Mouse (Mus musculus): ENCODE results near the gene Gm17359. TPM values are rescaled to one million over a fixed set of nuclear protein-coding genes. Genes with fewer than 3 reads are reported as not detected.
"Not testable (repeated sequence)": the region's sequence is repeated elsewhere in the genome, so short reads cannot be mapped to it uniquely, and the experiment has no call there.

Gene Gm17359
- polyA plus RNA-seq, 2 experiments: not detected

GRCm38 (mm10) chr3:79446124-79446523, 109.7 kb downstream of the Gm17359 start:
- no peaks in the 10 kb centered on the region for H3K27me3 ChIP-seq (ENCODE audit: control insufficient read depth, insufficient read depth, low read length)
- H3K27ac ChIP-seq: no peak overlapping the region
- no peaks in the 10 kb centered on the region for H3K9me3 ChIP-seq (ENCODE audit: control insufficient read depth, low read length)
- TF ChIP-seq EP300 (IDR thresholded peaks at IDR 0.05; ENCODE audit: low read depth): no peak
- TF ChIP-seq CTCF (IDR thresholded peaks at IDR 0.05; ENCODE audit: low read depth): no peak
- 68% methylated on average over 4 of the region's 4 CpGs for WGBS (ENCODE audit: insufficient replicate concordance)
- H3K4me3 ChIP-seq (ENCODE audit: insufficient read depth in 1 of 2, low read depth in 2 of 2, low read length in 2 of 2): no peak overlapping the region
- no peak overlapping the region for H3K9ac ChIP-seq (replicated peaks)
- ATAC-seq (ENCODE audit: insufficient read depth) (no peak), DNase-seq (ENCODE audit: low read depth in 3 of 3, low spot score in 3 of 3) (no peak)
- no peaks in the 10 kb centered on the region for H3K36me3 ChIP-seq (replicated peaks; ENCODE audit: control insufficient read depth, insufficient read depth, low read depth)
- H3K4me1 ChIP-seq (replicated peaks; ENCODE audit: control insufficient read depth in 2 of 2, insufficient read depth in 2 of 2, low read length in 1 of 2): no peaks in the 10 kb centered on the region
- H3K4me2 ChIP-seq (ENCODE audit: low read depth): no peak overlapping the region

- not testable (repeated sequence) for H3K36me3 ChIP-seq (replicated peaks; ENCODE audit: control insufficient read depth, insufficient read depth, low read depth); DNase-seq (ENCODE audit: low read depth in 3 of 3, low spot score in 3 of 3); H3K9me3 ChIP-seq (ENCODE audit: control insufficient read depth, low read length); ATAC-seq (ENCODE audit: insufficient read depth); H3K27me3 ChIP-seq (ENCODE audit: control insufficient read depth, insufficient read depth, low read length); H3K4me1 ChIP-seq (replicated peaks; ENCODE audit: control insufficient read depth in 2 of 2, insufficient read depth in 2 of 2, low read length in 1 of 2); H3K4me3 ChIP-seq (ENCODE audit: insufficient read depth in 1 of 2, low read depth in 2 of 2, low read length in 2 of 2); H3K27ac ChIP-seq; H3K9ac ChIP-seq (replicated peaks); H3K4me2 ChIP-seq (ENCODE audit: low read depth)
- WGBS (ENCODE audit: insufficient replicate concordance): 72% methylated on average over 3 of the region's 3 CpGs
These were observed 110.2 kb downstream of the Gm17359 start for GRCm38 (mm10) chr3:79446648-79447047.

GRCm38 (mm10) chr3:79448421-79448820, 112.0 kb downstream of the Gm17359 start:
- ATAC-seq (ENCODE audit: insufficient read depth): no peak
- Histone ChIP-seq H3K36me3 (replicated peaks; ENCODE audit: control insufficient read depth, insufficient read depth, low read depth) (no peaks in the 10 kb centered on the region), H3K27ac (no peak overlapping the region), H3K4me1 (replicated peaks; ENCODE audit: control insufficient read depth in 2 of 2, insufficient read depth in 2 of 2, low read length in 1 of 2) (no peaks in the 10 kb centered on the region), H3K9me3 (ENCODE audit: control insufficient read depth, low read length) (no peaks in the 10 kb centered on the region), H3K9ac (replicated peaks) (no peak overlapping the region), H3K4me2 (ENCODE audit: low read depth) (no peak overlapping the region), H3K27me3 (ENCODE audit: control insufficient read depth, insufficient read depth, low read length) (no peaks in the 10 kb centered on the region), H3K4me3 (ENCODE audit: insufficient read depth in 1 of 2, low read depth in 2 of 2, low read length in 2 of 2) (no peak overlapping the region)
- TF ChIP-seq CTCF (IDR thresholded peaks at IDR 0.05; ENCODE audit: low read depth): no peak
- no peak for TF ChIP-seq EP300 (IDR thresholded peaks at IDR 0.05; ENCODE audit: low read depth)
- 74% methylated on average over 5 of the region's 5 CpGs for WGBS (ENCODE audit: insufficient replicate concordance)
- no peak for DNase-seq (ENCODE audit: low read depth in 3 of 3, low spot score in 3 of 3)

GRCm38 (mm10) chr3:79449361-79449760, 112.9 kb downstream of the Gm17359 start:
- H3K4me3 ChIP-seq (ENCODE audit: insufficient read depth in 1 of 2, low read depth in 2 of 2, low read length in 2 of 2): no peak overlapping the region
- no peak overlapping the region for H3K27ac ChIP-seq
- no peak overlapping the region for H3K9ac ChIP-seq (replicated peaks)
- TF ChIP-seq EP300 (IDR thresholded peaks at IDR 0.05; ENCODE audit: low read depth): no peak
- no peak for TF ChIP-seq CTCF (IDR thresholded peaks at IDR 0.05; ENCODE audit: low read depth)
- ATAC-seq (ENCODE audit: insufficient read depth) (no peak), DNase-seq (ENCODE audit: low read depth in 3 of 3, low spot score in 3 of 3) (no peak)
- H3K9me3 ChIP-seq (ENCODE audit: control insufficient read depth, low read length): no peaks in the 10 kb centered on the region
- H3K4me2 ChIP-seq (ENCODE audit: low read depth): no peak overlapping the region
- WGBS (ENCODE audit: insufficient replicate concordance): 79% methylated on average over 7 of the region's 7 CpGs
- no peaks in the 10 kb centered on the region for H3K36me3 ChIP-seq (replicated peaks; ENCODE audit: control insufficient read depth, insufficient read depth, low read depth)
- H3K27me3 ChIP-seq (ENCODE audit: control insufficient read depth, insufficient read depth, low read length): no peaks in the 10 kb centered on the region
- H3K4me1 ChIP-seq (replicated peaks; ENCODE audit: control insufficient read depth in 2 of 2, insufficient read depth in 2 of 2, low read length in 1 of 2): no peaks in the 10 kb centered on the region

GRCm38 (mm10) chr3:79452696-79453263, 116.3 kb downstream of the Gm17359 start:
- no peak overlapping the region for H3K27ac ChIP-seq
- H3K9me3 ChIP-seq (ENCODE audit: control insufficient read depth, low read length): no peaks in the 10 kb centered on the region
- ATAC-seq (ENCODE audit: insufficient read depth) (no peak), DNase-seq (ENCODE audit: low read depth in 3 of 3, low spot score in 3 of 3) (no peak)
- TF ChIP-seq CTCF (IDR thresholded peaks at IDR 0.05; ENCODE audit: low read depth) (no peak), EP300 (IDR thresholded peaks at IDR 0.05; ENCODE audit: low read depth) (no peak)
- H3K4me2 ChIP-seq (ENCODE audit: low read depth): no peak overlapping the region
- no peak overlapping the region for H3K9ac ChIP-seq (replicated peaks)
- 85% methylated on average over 14 of the region's 14 CpGs for WGBS (ENCODE audit: insufficient replicate concordance)
- H3K27me3 ChIP-seq (ENCODE audit: control insufficient read depth, insufficient read depth, low read length): no peaks in the 10 kb centered on the region
- no peaks in the 10 kb centered on the region for H3K4me1 ChIP-seq (replicated peaks; ENCODE audit: control insufficient read depth in 2 of 2, insufficient read depth in 2 of 2, low read length in 1 of 2)
- no peaks in the 10 kb centered on the region; the same call in 1 of the 2 replicates for H3K36me3 ChIP-seq (replicated peaks; ENCODE audit: control insufficient read depth, insufficient read depth, low read depth)
- H3K4me3 ChIP-seq (ENCODE audit: insufficient read depth in 1 of 2, low read depth in 2 of 2, low read length in 2 of 2): no peak overlapping the region

All from liver, embryonic 14.5 days (tissue).